Mouse (Mus musculus): ENCODE results near the gene Pcolce2. TPM values are rescaled to one million over a fixed set of nuclear protein-coding genes. Genes with fewer than 3 reads are reported as not detected.

The Pcolce2 gene
- total RNA-seq, 2 experiments from 2014 or later = 27.3 to 29.3 TPM

GRCm38 (mm10) chr9:95653363-95653762 lies 16.0 kb downstream of the Pcolce2 start:
- peak; percentile 67 to 77 for DNase-seq
- intact Hi-C loops (cut with DNase I) = no loop called here

- intact Hi-C loops (cut with DNase I) = no loop called here
- no peak for DNase-seq
These were observed 17.0 kb downstream of the Pcolce2 start for GRCm38 (mm10) chr9:95654356-95654755.

GRCm38 (mm10) chr9:95657941-95658340 lies 20.5 kb downstream of the Pcolce2 start:
- peak; percentile 76 to 79 for DNase-seq
- intact Hi-C loops (cut with DNase I) = no loop called here

- intact Hi-C loops (cut with DNase I) = no loop called here
- DNase-seq = peak in 1 of 2 experiments; percentile 35
These were observed 27.0 kb downstream of the Pcolce2 start for GRCm38 (mm10) chr9:95664290-95664989.

- intact Hi-C loops (cut with DNase I) = loop anchor here (5.0 kb wide), 1 partner anchor 104 kb away; no protein-coding TSS in a partner anchor
- DNase-seq = peak; percentile 69 to 78
These were observed 28.4 kb downstream of the Pcolce2 start for GRCm38 (mm10) chr9:95665835-95666234.

GRCm38 (mm10) chr9:95667836-95668235 lies 30.4 kb downstream of the Pcolce2 start:
- DNase-seq = peak; percentile 93
- intact Hi-C loops (cut with DNase I) = loop anchor here (5.0 kb wide), 1 partner anchor 106 kb away; no protein-coding TSS in a partner anchor

GRCm38 (mm10) chr9:95668306-95668705 lies 30.9 kb downstream of the Pcolce2 start:
- intact Hi-C loops (cut with DNase I) = loop anchor here (5.0 kb wide), 1 partner anchor 106 kb away; no protein-coding TSS in a partner anchor
- peak in 1 of 2 experiments; percentile 10 for DNase-seq

- intact Hi-C loops (cut with DNase I) = no loop called here
- DNase-seq = no peak
These were observed 34.9 kb downstream of the Pcolce2 start for GRCm38 (mm10) chr9:95672331-95672730.

GRCm38 (mm10) chr9:95672760-95673159 lies 35.4 kb downstream of the Pcolce2 start:
- intact Hi-C loops (cut with DNase I) = no loop called here
- no peak for DNase-seq

GRCm38 (mm10) chr9:95675064-95675699 lies 37.8 kb downstream of the Pcolce2 start:
- peak; percentile 89 to 92 for DNase-seq
- intact Hi-C loops (cut with DNase I) = loop anchor here (5.0 kb wide), 1 partner anchor 128 kb away; no protein-coding TSS in a partner anchor

- intact Hi-C loops (cut with DNase I) = loop anchor here (5.0 kb wide), 1 partner anchor 129 kb away; no protein-coding TSS in a partner anchor
- no peak for DNase-seq
These were observed 38.6 kb downstream of the Pcolce2 start for GRCm38 (mm10) chr9:95676021-95676420.

GRCm38 (mm10) chr9:95679966-95680365 lies 42.6 kb downstream of the Pcolce2 start:
- intact Hi-C loops (cut with DNase I) = loop anchor here (5.0 kb wide), 1 partner anchor 133 kb away; no protein-coding TSS in a partner anchor
- DNase-seq = no peak

GRCm38 (mm10) chr9:95680691-95681090 lies 43.3 kb downstream of the Pcolce2 start:
- no peak for DNase-seq
- intact Hi-C loops (cut with DNase I) = no loop called here

- no peak for DNase-seq
- intact Hi-C loops (cut with DNase I) = loop anchor here (5.0 kb wide), 1 partner anchor 49 kb away; the partner anchor contains the start of gene Pcolce2
These were observed 48.4 kb downstream of the Pcolce2 start for GRCm38 (mm10) chr9:95685660-95686440.

- peak; percentile 43 to 62 for DNase-seq
- intact Hi-C loops (cut with DNase I) = loop anchor here (5.0 kb wide), 1 partner anchor 51 kb away; the partner anchor contains the start of gene Pcolce2
These were observed 50.7 kb downstream of the Pcolce2 start for GRCm38 (mm10) chr9:95688064-95688463.

GRCm38 (mm10) chr9:95692823-95693222 lies 55.4 kb downstream of the Pcolce2 start:
- no peak for DNase-seq
- intact Hi-C loops (cut with DNase I) = no loop called here

GRCm38 (mm10) chr9:95693528-95694100 lies 56.2 kb downstream of the Pcolce2 start:
- no peak for DNase-seq
- intact Hi-C loops (cut with DNase I) = no loop called here

- intact Hi-C loops (cut with DNase I) = no loop called here
- no peak for DNase-seq
These were observed 57.1 kb downstream of the Pcolce2 start for GRCm38 (mm10) chr9:95694526-95694925.

GRCm38 (mm10) chr9:95695023-95695422 lies 57.6 kb downstream of the Pcolce2 start:
- intact Hi-C loops (cut with DNase I) = loop anchor here (5.0 kb wide), 2 partner anchors 88 to 163 kb away; no protein-coding TSS in a partner anchor
- no peak for DNase-seq

- intact Hi-C loops (cut with DNase I) = loop anchor here (5.0 kb wide), 2 partner anchors 89 to 164 kb away; no protein-coding TSS in a partner anchor
- DNase-seq = no peak
These were observed 59.2 kb downstream of the Pcolce2 start for GRCm38 (mm10) chr9:95696581-95696980.
